Mouse (Mus musculus): ENCODE data around the gene Gm21731. TPM values are rescaled to one million over a fixed set of nuclear protein-coding genes. Genes with fewer than 3 reads are reported as not detected.

Gene Gm21731
- polyA plus RNA-seq (2012; rRNA removed; ENCODE audit: low replicate concordance) = not detected in 2 replicates

DNA sequence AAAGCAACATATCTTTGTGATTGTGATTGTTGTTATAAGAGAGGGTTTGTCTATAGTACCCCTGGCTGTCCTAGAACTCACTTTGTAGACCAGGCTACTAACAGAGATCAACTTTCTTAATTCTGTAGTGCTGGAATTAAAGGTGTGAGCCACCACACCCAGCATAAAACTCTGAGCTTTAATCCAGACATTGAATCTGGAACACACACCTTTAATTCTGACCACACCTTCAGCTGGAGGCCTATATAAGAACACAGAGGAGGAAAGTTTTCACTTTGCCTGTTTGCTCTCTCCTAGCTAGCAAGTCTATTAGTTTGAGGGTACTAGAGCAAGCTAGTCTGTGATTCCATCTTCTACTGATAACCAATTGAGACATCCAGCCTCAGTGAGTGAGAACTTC, at the start of gene Gm21731:
Gene Gm21731, plus strand, starts transcription at position 301 of the 400 bp plus-strand sequence.

DNA sequence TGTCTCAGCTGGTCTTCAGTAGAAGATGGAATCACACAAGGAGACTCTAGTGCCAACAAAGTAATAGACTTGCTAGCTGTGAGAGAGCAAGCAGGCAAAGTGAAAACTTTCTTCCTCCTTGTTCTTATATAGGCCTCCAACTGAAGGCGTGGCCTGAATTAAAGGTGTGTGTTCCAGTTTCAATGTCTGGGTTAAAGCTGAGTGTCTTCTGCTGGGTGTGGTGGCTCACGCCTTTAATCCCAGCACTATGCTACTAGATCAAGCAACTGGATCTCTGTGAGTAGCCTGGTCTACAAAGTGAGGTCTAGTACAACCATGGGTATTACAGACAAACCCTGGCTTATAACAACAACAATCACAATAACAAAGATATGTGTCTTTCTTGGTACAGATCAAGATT, 23.1 kb upstream of the Gm21731 start, which contains the start of gene Gm21762:
Gene Gm21762, minus strand, starts transcription at position 101 of the 400 bp plus-strand sequence.

DNA sequence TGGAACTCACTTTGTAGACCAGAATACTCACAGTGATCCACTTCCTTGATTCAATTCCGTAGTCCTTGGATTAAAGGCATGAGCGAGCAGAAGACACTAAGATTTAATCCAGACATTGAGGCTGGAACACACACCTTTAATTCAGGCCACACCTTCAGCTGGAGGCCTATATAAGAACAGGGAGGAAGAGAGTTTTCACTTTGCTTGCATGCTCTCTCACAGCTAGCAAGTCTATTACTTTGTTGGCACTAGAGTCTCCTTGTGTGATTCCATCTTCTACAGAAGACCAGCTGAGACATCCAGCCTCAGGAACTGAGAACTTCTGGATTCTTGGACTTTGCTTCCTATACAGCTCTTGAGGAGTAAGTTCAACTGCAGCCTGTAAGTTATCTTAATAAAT, 24.0 kb downstream of the Gm21731 start, which contains the start of gene AF067061:
Gene AF067061, plus strand, starts transcription at position 245 of the 400 bp plus-strand sequence.

Other genes with a start within 250 kb of the Gm21731 start
- not detected in 2 replicates for gene Gm36079, start 212.1 kb upstream of the Gm21731 start, polyA plus RNA-seq (2012; rRNA removed; ENCODE audit: low replicate concordance)
- gene Gm21188, start 186.9 kb upstream of the Gm21731 start, polyA plus RNA-seq (2012; rRNA removed; ENCODE audit: low replicate concordance) = 4.2 and 4.8 TPM in 2 replicates
- gene Gm20767, start 98.9 kb upstream of the Gm21731 start, polyA plus RNA-seq (2012; rRNA removed; ENCODE audit: low replicate concordance) = not detected in 2 replicates
- not detected in 2 replicates for gene Gm21818, start 66.7 kb upstream of the Gm21731 start, polyA plus RNA-seq (2012; rRNA removed; ENCODE audit: low replicate concordance)
- 0.51 TPM in 1 of 2 replicates, not detected in the other for gene Gm21762, start 23.2 kb upstream of the Gm21731 start, polyA plus RNA-seq (2012; rRNA removed; ENCODE audit: low replicate concordance)
- not detected in 2 replicates for gene AF067061, start 24.0 kb downstream of the Gm21731 start, polyA plus RNA-seq (2012; rRNA removed; ENCODE audit: low replicate concordance)
- 0.39 and 0.60 TPM in 2 replicates for gene BC147527, start 61.3 kb downstream of the Gm21731 start, polyA plus RNA-seq (2012; rRNA removed; ENCODE audit: low replicate concordance)
- not detected in 2 replicates for gene Tcstv3, start 77.8 kb downstream of the Gm21731 start, polyA plus RNA-seq (2012; rRNA removed; ENCODE audit: low replicate concordance)